ENCODE assay signal across 7 mouse cellular contexts in the genomic region with DNA sequence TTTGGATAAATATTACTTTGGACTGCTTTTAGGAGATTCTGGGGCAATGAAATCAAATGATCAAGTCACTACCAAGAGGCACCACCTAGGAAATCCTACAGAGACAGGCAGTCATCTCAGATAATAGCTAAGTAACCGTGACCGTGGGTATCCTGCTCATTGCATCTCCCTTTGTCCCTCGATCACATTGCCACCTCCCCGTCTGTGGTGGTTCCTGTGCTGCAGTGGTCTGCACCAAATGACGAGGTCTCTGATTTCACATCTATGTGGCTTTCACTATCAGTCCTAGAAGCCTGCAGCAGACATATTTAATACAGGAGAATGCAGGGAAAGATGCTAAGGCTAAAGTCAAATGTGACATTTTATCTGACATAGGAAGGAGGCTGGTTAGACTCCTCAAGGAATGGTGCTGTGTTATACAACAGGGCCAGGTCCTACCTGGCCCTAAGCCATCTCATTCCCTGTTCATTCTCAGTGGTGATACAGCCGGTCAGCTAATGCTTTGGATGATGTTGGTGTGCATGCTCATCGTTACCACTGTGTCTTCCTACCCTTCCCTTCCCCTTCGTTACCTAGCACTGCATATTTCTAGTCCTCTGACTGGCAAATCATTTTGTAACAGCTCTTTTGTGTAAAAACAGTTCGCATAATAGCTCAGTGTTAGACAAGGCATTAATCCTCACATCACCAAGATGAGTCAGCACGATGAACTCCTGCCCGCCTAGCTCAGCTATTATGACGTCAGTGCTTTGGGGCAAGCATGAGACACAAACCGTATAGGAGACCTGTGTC.
DNase-seq lines count a peak whose midpoint lies in the region; ATAC-seq and TF ChIP-seq lines count a peak whose summit lies in the region.

No protein-coding gene starts in this region.

- peak in 1 of 2 experiments; percentile 45 for DNase-seq in left cerebral cortex, adult 2 months (ENCODE audit: extremely low spot score in 1 of 2, low spot score in 2 of 2)
- no peak for DNase-seq in left cerebral cortex, postnatal 10 days (ENCODE audit: extremely low spot score in 1 of 2, low spot score in 2 of 2)
- peak; percentile 64 for DNase-seq in forebrain, embryonic 14.5 days (ENCODE audit: low spot score)
- peak; percentile 55 for DNase-seq in midbrain, postnatal 0 days (ENCODE audit: low spot score)
- no peak for DNase-seq in thymus, postnatal 0 days (ENCODE audit: low spot score)

- peak; percentile 60 for ATAC-seq in forebrain, embryonic 14.5 days
- no peak for ATAC-seq in midbrain, postnatal 0 days (ENCODE audit: low FRiP score)
- ATAC-seq in CD4-positive, CD25-positive, alpha-beta regulatory T cell, adult 4 months = no peak

- H3K36me3 ChIP-seq in forebrain, embryonic 14.5 days (ENCODE audit: control insufficient read depth, insufficient read depth, low read length) = no peaks in the 10 kb centered on the region
- H3K36me3 ChIP-seq in midbrain, postnatal 0 days (ENCODE audit: insufficient read depth, low read length) = no peaks in the 10 kb centered on the region

- no peaks in the 10 kb centered on the region for H3K9me3 ChIP-seq in forebrain, embryonic 14.5 days (replicated peaks; ENCODE audit: control insufficient read depth, low read length)
- no peaks in the 10 kb centered on the region for H3K9me3 ChIP-seq in midbrain, postnatal 0 days (ENCODE audit: low read length)

- H3K4me3 ChIP-seq in left cerebral cortex, adult 2 months = no peak overlapping the region
- H3K4me3 ChIP-seq in brown adipose tissue, adult 24 weeks (ENCODE audit: insufficient read depth, low read depth, low read length) = no peak overlapping the region
- H3K4me3 ChIP-seq in forebrain, embryonic 14.5 days (ENCODE audit: low read depth, low read length) = no peak overlapping the region
- H3K4me3 ChIP-seq in midbrain, postnatal 0 days (ENCODE audit: low read depth, low read length) = no peak overlapping the region

- H3K4me1 ChIP-seq in brown adipose tissue, adult 24 weeks (ENCODE audit: control insufficient read depth, insufficient read depth, insufficient read length, low read length) = peaks cover 23% of the 10 kb centered on the region
- peaks cover 24% of the 10 kb centered on the region for H3K4me1 ChIP-seq in forebrain, embryonic 14.5 days (ENCODE audit: control insufficient read depth, insufficient read depth, low read length)
- H3K4me1 ChIP-seq in midbrain, postnatal 0 days (ENCODE audit: insufficient read depth, low read length) = peaks cover 4% of the 10 kb centered on the region; the same call in 1 of the 2 replicates

- TF ChIP-seq CTCF in left cerebral cortex, adult 2 months (IDR thresholded peaks at IDR 0.05) = no peak
- TF ChIP-seq CTCF in midbrain, postnatal 0 days (IDR thresholded peaks at IDR 0.05) = no peak

- H3K27me3 ChIP-seq in forebrain, embryonic 14.5 days (replicated peaks; ENCODE audit: control insufficient read depth, insufficient read depth, low read length) = no peaks in the 10 kb centered on the region
- H3K27me3 ChIP-seq in midbrain, postnatal 0 days (ENCODE audit: insufficient read depth, low read length) = no peaks in the 10 kb centered on the region

- H3K4me2 ChIP-seq in forebrain, embryonic 14.5 days (ENCODE audit: low read length) = no peak overlapping the region
- no peak overlapping the region for H3K4me2 ChIP-seq in midbrain, postnatal 0 days (ENCODE audit: low read depth, low read length, poor library complexity, severe bottlenecking)

- intact Hi-C loops in left cerebral cortex, adult 2 months (cut with DNase I) = loop anchor here (2.0 kb wide), 1 partner anchor 39 kb away; no protein-coding TSS in a partner anchor
- intact Hi-C loops in left cerebral cortex, postnatal 10 days (cut with DNase I) = no loop called here

- 27% methylated on average over 13 of the region's 13 CpGs for WGBS in forebrain, embryonic 14.5 days
- WGBS in midbrain, postnatal 0 days = 25% methylated on average over 13 of the region's 13 CpGs

- peak overlapping the region; percentile 81 for H3K27ac ChIP-seq in left cerebral cortex, adult 2 months
- H3K27ac ChIP-seq in brown adipose tissue, adult 24 weeks (replicated peaks; ENCODE audit: low read depth, low read length) = peak overlapping the region; percentile 66
- no peak overlapping the region; the same call in 1 of the 2 replicates for H3K27ac ChIP-seq in forebrain, embryonic 14.5 days (ENCODE audit: low read depth, low read length)
- peak overlapping the region; percentile 26; the same call in 1 of the 2 replicates for H3K27ac ChIP-seq in midbrain, postnatal 0 days (ENCODE audit: low read depth, low read length)

- H3K9ac ChIP-seq in forebrain, embryonic 14.5 days (ENCODE audit: low read length) = no peak overlapping the region
- H3K9ac ChIP-seq in midbrain, postnatal 0 days (replicated peaks; ENCODE audit: low read length, poor library complexity, severe bottlenecking) = no peak overlapping the region

Comparison
In these comparisons a context has a peak if more than half of its experiments do, and no peak if none do; other contexts are left out.
1. DNase-seq: peak in forebrain, embryonic 14.5 days (single experiment) and midbrain, postnatal 0 days (single experiment); none in left cerebral cortex, postnatal 10 days (0 of 2) and thymus, postnatal 0 days (single experiment).